Comparison of ENCODE assay signal across 8 mouse cellular contexts in the genomic region with DNA sequence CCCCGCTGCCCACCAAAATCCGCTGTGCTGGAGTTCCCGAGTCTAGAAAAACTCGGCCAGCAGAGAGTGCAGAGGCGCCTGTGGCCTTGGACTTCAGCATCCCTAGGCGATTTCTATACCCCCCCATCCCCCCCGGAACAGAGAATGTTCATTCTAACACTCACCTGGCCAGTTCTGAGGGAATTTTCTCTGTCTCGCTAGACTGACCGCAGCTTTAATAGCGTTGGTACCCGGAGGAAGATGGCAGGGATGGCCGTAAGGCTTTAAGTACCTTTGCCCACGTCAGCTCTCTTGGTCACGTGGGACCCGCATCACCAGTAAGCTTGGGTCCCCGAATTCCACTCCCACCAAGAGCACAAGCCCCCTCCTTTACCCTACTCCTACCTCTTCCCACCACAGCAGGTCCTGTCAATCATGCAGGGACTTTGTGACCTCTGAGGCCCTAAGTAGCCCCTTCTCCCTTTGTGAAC. TPM values are rescaled to one million over a fixed set of nuclear protein-coding genes. Genes with fewer than 3 reads are reported as not detected.
A peak's percentile ranks its signal among the peaks of the same experiment; 100 is the strongest.
DNase-seq lines count a peak whose midpoint lies in the region; ATAC-seq and TF ChIP-seq lines count a peak whose summit lies in the region.

A gene (minus strand): TSS at position 467 of the 470 bp plus-strand sequence.

- no peaks in the 10 kb centered on the region for H3K36me3 ChIP-seq in C2C12 (ENCODE audit: control insufficient read depth, insufficient read depth)
- no peaks in the 10 kb centered on the region for H3K36me3 ChIP-seq in kidney, adult 2 months (ENCODE audit: control insufficient read depth, insufficient read depth, low read length)
- H3K36me3 ChIP-seq in limb, embryonic 13.5 days, result peaks cover 18% of the 10 kb centered on the region
- H3K36me3 ChIP-seq in midbrain, embryonic 14.5 days (ENCODE audit: control insufficient read depth, insufficient read depth, low read length), result peaks cover 16% of the 10 kb centered on the region
- H3K36me3 ChIP-seq in stomach, embryonic 14.5 days (ENCODE audit: control insufficient read depth, insufficient read depth, low read length), result peaks cover 7% of the 10 kb centered on the region

- ATAC-seq in limb, embryonic 13.5 days (ENCODE audit: low FRiP score, low read depth), result peak; percentile 92
- peak; percentile 91 for ATAC-seq in midbrain, embryonic 14.5 days (ENCODE audit: low FRiP score, low TSS enrichment)
- peak; percentile 82; the same call in 1 of the 2 replicates for ATAC-seq in stomach, embryonic 14.5 days (ENCODE audit: insufficient number of reproducible peaks, insufficient read depth, low FRiP score, low read depth)

- no peak for TF ChIP-seq POLR2A in kidney, adult 2 months (IDR thresholded peaks at IDR 0.05; ENCODE audit: low read depth, low read length)

- H3K4me2 ChIP-seq in limb, embryonic 13.5 days (replicated peaks), result peak within 1 kb of the TSS; percentile 68
- H3K4me2 ChIP-seq in midbrain, embryonic 14.5 days (ENCODE audit: low read length), result peak within 1 kb of the TSS; percentile 59
- H3K4me2 ChIP-seq in stomach, embryonic 14.5 days (replicated peaks; ENCODE audit: low read depth, low read length), result peak within 1 kb of the TSS; percentile 38

- H3K9ac ChIP-seq in limb, embryonic 13.5 days, result peak within 1 kb of the TSS; percentile 74
- peak within 1 kb of the TSS; percentile 71 for H3K9ac ChIP-seq in midbrain, embryonic 14.5 days (replicated peaks; ENCODE audit: low read length)
- H3K9ac ChIP-seq in stomach, embryonic 14.5 days (replicated peaks; ENCODE audit: low read depth, low read length), result peak within 1 kb of the TSS; percentile 40

- WGBS in kidney, adult 2 months, result under 1% methylated on average over 16 of the region's 16 CpGs
- WGBS in limb, embryonic 13.5 days, result 13% methylated on average over 16 of the region's 16 CpGs
- WGBS in midbrain, embryonic 14.5 days, result 16% methylated on average over 16 of the region's 16 CpGs
- 16% methylated on average over 16 of the region's 16 CpGs for WGBS in stomach, embryonic 14.5 days

- peak within 1 kb of the TSS; percentile 73 for H3ac ChIP-seq in C2C12 (ENCODE audit: control insufficient read depth, insufficient read length, low read depth)

- H3K27me3 ChIP-seq in C2C12 (ENCODE audit: control insufficient read depth, insufficient read depth, insufficient read length), result no peaks in the 10 kb centered on the region
- no peaks in the 10 kb centered on the region for H3K27me3 ChIP-seq in kidney, adult 2 months (replicated peaks; ENCODE audit: control insufficient read depth, insufficient read depth, low read length)
- peaks cover 49% of the 10 kb centered on the region for H3K27me3 ChIP-seq in limb, embryonic 13.5 days
- H3K27me3 ChIP-seq in midbrain, embryonic 14.5 days (ENCODE audit: control insufficient read depth, insufficient read depth, low read length), result no peaks in the 10 kb centered on the region
- H3K27me3 ChIP-seq in stomach, embryonic 14.5 days (ENCODE audit: control insufficient read depth, insufficient read depth, low read length), result no peaks in the 10 kb centered on the region

- H3K4me1 ChIP-seq in kidney, adult 2 months (ENCODE audit: control insufficient read depth, insufficient read depth, low read length), result no peaks in the 10 kb centered on the region
- 0 out of 2 replicates have a peak, but pooled peaks cover 5% of the 10 kb centered on the region for H3K4me1 ChIP-seq in limb, embryonic 13.5 days
- no peaks in the 10 kb centered on the region for H3K4me1 ChIP-seq in midbrain, embryonic 14.5 days (ENCODE audit: control insufficient read depth, insufficient read depth, low read length)
- no peaks in the 10 kb centered on the region for H3K4me1 ChIP-seq in stomach, embryonic 14.5 days (ENCODE audit: control insufficient read depth, insufficient read depth, low read length)

- H3K27ac ChIP-seq in kidney, adult 2 months (ENCODE audit: insufficient read depth, low read depth, low read length), result no peak within 1 kb of the TSS
- peak within 1 kb of the TSS; percentile 79 for H3K27ac ChIP-seq in limb, embryonic 13.5 days
- peak within 1 kb of the TSS; percentile 87 for H3K27ac ChIP-seq in midbrain, embryonic 14.5 days (replicated peaks; ENCODE audit: low read depth, low read length)
- H3K27ac ChIP-seq in stomach, embryonic 14.5 days (ENCODE audit: low read length), result peak within 1 kb of the TSS; percentile 45; the same call in 1 of the 2 replicates

- H3K4me3 ChIP-seq in C2C12 (ENCODE audit: insufficient read depth, poor library complexity, severe bottlenecking), result peak within 1 kb of the TSS; percentile 46
- peak within 1 kb of the TSS; percentile 65 for H3K4me3 ChIP-seq in kidney, adult 2 months (ENCODE audit: insufficient read depth, low read depth, low read length)
- H3K4me3 ChIP-seq in limb, embryonic 13.5 days, result peak within 1 kb of the TSS; percentile 61
- peak within 1 kb of the TSS; percentile 59 for H3K4me3 ChIP-seq in midbrain, embryonic 14.5 days (replicated peaks; ENCODE audit: low read depth, low read length)
- peak within 1 kb of the TSS; percentile 55 for H3K4me3 ChIP-seq in stomach, embryonic 14.5 days (ENCODE audit: low read depth, low read length)

- no peaks in the 10 kb centered on the region for H3K9me3 ChIP-seq in limb, embryonic 13.5 days
- H3K9me3 ChIP-seq in midbrain, embryonic 14.5 days (ENCODE audit: control insufficient read depth, low read length), result no peaks in the 10 kb centered on the region
- H3K9me3 ChIP-seq in stomach, embryonic 14.5 days (ENCODE audit: control insufficient read depth, low read depth, low read length), result no peaks in the 10 kb centered on the region

- peak; percentile 45 for DNase-seq in adrenal gland, adult 2 months
- peak; percentile 70 for DNase-seq in embryo, embryonic 9.5 days (ENCODE audit: extremely low spot score)
- DNase-seq in heart, adult 8-10 months (ENCODE audit: low spot score), result peak; percentile 33
- peak; percentile 42 for DNase-seq in kidney, adult 2 months
- peak; percentile 85 for DNase-seq in midbrain, embryonic 14.5 days

- TF ChIP-seq CTCF in C2C12 (IDR thresholded peaks at IDR 0.05; ENCODE audit: control insufficient read depth, insufficient read depth, insufficient read length), result no peak
- no peak for TF ChIP-seq CTCF in kidney, adult 2 months (conservative IDR thresholded peaks at IDR 0.05; ENCODE audit: insufficient read depth, insufficient read length, low read depth, low read length)

- no peaks in the 10 kb centered on the region for H3K79me3 ChIP-seq in C2C12 (ENCODE audit: low read depth)

- peaks cover 7% of the 10 kb centered on the region for H3K79me2 ChIP-seq in C2C12 (ENCODE audit: control insufficient read depth, insufficient read depth)

TF ChIP-seq in C2C12, 6 proteins besides CTCF, POLR2A, EP300 and RAD21:
- no peak for TF ChIP-seq MYOG (IDR thresholded peaks at IDR 0.05; ENCODE audit: control insufficient read depth, extremely low read depth, insufficient read length)
- TF ChIP-seq USF1 (IDR thresholded peaks at IDR 0.05; ENCODE audit: low read depth), result peak; percentile 92
- TF ChIP-seq MAX (IDR thresholded peaks at IDR 0.05), result no peak
- TF ChIP-seq CEBPB (IDR thresholded peaks at IDR 0.05; ENCODE audit: low read depth), result no peak
- TF ChIP-seq MYOD1 (IDR thresholded peaks at IDR 0.05; ENCODE audit: control insufficient read depth, insufficient read length, low read depth), result peak; percentile 65
- TF ChIP-seq FOSL1 (IDR thresholded peaks at IDR 0.05; ENCODE audit: insufficient read depth, low read length, poor library complexity, severe bottlenecking), result no peak
TF ChIP-seq in C2C12: peak in this region for 2.

RNA-seq across cellular contexts. Expression of the gene that starts here (rescaled TPM):
- 55.5 TPM for polyA plus RNA-seq in C2C12 (2012; fragmentation: generic; extraction: Trizol)
- total RNA-seq in adrenal gland, adult 2 months (2021), result 10 to 100 TPM; 23.9 to 57.8 TPM
- polyA plus RNA-seq in adrenal gland, adult 2 months (2012; rRNA removed), result 32.0 and 40.6 TPM in 2 replicates
- 1 to 10 TPM; 3.4 to 5.6 (median 5.1) TPM for total RNA-seq in heart, adult 8-10 months (2022)
- 8.7 and 9.0 TPM in 2 replicates for polyA plus RNA-seq in kidney, adult 2 months (2012; rRNA removed)
- 94.1 and 98.4 TPM in 2 replicates for polyA plus RNA-seq in limb, embryonic 13.5 days (2015; fragmentation: Nextera tagmentation; extraction: Ambion mirVana)
- 81.8 and 90.9 TPM in 2 replicates for polyA plus RNA-seq in midbrain, embryonic 14.5 days (2014; fragmentation: Nextera tagmentation; extraction: Ambion mirVana)
- 71.5 and 74.0 TPM in 2 replicates for polyA plus RNA-seq in stomach, embryonic 14.5 days (2014; fragmentation: Nextera tagmentation; extraction: Ambion mirVana)

Comparison
In these comparisons a context has a peak if more than half of its experiments do, and no peak if none do; other contexts are left out.
1. DNase-seq: peak in every context shown above with its lines; median percentile 85 in midbrain, embryonic 14.5 days; 70 in embryo, embryonic 9.5 days; 45 in adrenal gland, adult 2 months; 42 in kidney, adult 2 months; 33 in heart, adult 8-10 months.